Mouse (Mus musculus) liver, postnatal 0 days (tissue): ENCODE measurements around the gene Gli2.

Experiments used
- CTCF ChIP-seq: sonication (generic); IDR thresholded peaks from 2 replicates; pipeline ENCODE4 v1.5.1; 2016; ENCODE audit warnings: antibody characterized with exemption, low read depth
- EP300 ChIP-seq: IDR thresholded peaks from 2 replicates; pipeline ENCODE4 v1.6.1; 2016; ENCODE audit warnings: antibody characterized with exemption, low read depth, mild to moderate bottlenecking

DNA sequence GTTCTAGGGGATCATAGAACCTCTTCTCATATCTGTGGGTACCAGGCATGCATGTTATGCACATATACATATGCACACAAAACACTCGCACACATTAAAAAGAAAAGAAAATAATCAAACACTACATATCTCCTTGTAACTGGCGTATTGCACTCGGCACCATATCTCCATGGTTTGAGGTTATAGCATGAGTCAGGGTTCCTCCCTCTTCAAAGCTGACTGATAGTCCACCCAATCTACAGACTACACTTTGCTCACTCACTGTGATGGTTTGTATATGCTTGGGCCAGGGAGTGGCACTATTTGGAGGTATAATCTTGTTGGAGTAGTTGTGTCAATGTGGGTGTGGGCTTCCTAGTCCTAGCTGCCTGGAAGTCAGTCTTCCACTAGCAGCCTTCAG, 78.0 kb downstream of the Gli2 start:
- TF ChIP-seq CTCF (no peak), EP300 (no peak)
